Mouse (Mus musculus) gonadal fat pad, adult 2 months (tissue): ENCODE results near the gene Fubp1. TPM values are rescaled to one million over a fixed set of nuclear protein-coding genes. Genes with fewer than 3 reads are reported as not detected.

Experiments used
- DNase-seq: peaks from one replicate; pipeline ENCODE4 v3.0.0-alpha.2; 2012; ENCODE audit warnings: low read depth
- polyA plus RNA-seq: library from polyadenylated mRNA; depleted of rRNA; stranded (reverse); fragments of >200 nt; gene quantifications from 2 replicates; pipeline ENCODE4 v1.2.3, GENCODE M21; 2012; rRNA removed

The Fubp1 gene
- polyA plus RNA-seq, 1 experiment, result 63.5 TPM

- no peak for DNase-seq
Measured at GRCm38 (mm10) chr3:152276935-152277334, 66.7 kb downstream of the Fubp1 start.

DNA sequence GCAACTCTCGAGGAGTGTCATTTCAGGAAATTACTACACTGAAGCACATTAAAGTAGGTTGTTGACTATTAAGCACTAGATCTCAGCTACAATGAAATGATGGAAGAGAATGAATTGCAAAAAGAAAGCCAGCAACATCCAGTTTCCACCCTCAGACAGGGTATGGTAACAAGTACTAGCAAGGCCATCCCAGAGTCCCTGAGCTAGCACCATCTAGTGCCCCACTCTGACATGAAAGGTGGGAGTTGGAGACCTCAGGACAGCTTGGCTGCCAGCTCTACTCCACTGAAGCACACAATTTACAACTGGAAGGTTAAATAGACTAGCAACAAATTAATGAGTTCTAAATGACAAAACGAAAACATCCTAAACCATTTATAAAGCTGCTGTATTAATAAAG is 67.7 kb downstream of the Fubp1 start:
- DNase-seq, result no peak

- DNase-seq, result no peak
Measured at GRCm38 (mm10) chr3:152278431-152278830, 68.2 kb downstream of the Fubp1 start.

GRCm38 (mm10) chr3:152282126-152282525 is 71.9 kb downstream of the Fubp1 start:
- no peak for DNase-seq

DNA sequence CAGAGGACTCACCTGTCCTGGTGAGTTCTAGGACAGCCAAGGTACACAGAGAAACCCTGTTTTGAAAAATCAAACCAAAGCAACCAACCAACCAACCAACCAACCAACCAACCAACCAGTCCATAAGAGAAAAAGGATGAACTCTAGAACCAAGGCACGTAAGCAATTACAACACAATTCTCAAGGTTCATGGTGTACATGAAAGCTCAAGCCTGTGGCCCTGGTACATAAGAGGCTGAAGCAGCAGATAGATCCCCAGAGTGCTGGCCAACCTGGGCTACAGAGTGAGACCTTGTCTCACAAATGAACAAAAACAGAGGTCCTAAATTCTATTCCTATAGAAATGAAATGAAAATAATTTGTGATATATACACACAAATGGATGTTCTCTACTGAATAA is 74.1 kb downstream of the Fubp1 start:
- no peak for DNase-seq

DNA sequence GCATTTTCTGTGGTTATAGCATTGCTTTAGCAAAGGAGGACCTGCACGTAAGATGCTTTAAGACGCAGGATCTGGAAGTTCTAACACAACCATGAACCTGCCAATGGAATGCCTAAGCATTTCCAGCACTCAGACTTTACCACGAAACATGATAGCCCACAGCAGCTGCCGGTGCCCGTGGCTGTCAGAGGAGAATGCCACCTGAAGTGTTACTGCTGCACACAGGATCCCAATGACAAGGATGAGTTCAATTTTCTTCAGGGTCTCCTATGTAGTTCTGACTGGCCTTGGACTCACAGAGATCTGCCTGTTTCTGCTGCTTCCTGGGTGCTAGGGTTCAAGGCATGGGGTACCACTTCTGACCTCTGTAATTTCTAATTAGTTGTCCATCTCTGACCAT is 74.5 kb downstream of the Fubp1 start:
- no peak for DNase-seq

Other genes starting within 250 kb of the Fubp1 start
- 3.7 and 7.1 TPM in 2 replicates for gene Gipc2, start 44.2 kb upstream of the Fubp1 start, polyA plus RNA-seq
- 12.6 and 13.3 TPM in 2 replicates for gene Dnajb4, start 120 bp upstream of the Fubp1 start, polyA plus RNA-seq
- 0.47 and 0.84 TPM in 2 replicates for gene Nexn, start 55.9 kb downstream of the Fubp1 start, polyA plus RNA-seq
- 15.5 and 25.4 TPM in 2 replicates for gene Miga1, start 130.0 kb downstream of the Fubp1 start, polyA plus RNA-seq
- gene Usp33, start 136.1 kb downstream of the Fubp1 start, polyA plus RNA-seq, result 25.9 and 34.2 TPM in 2 replicates
- 23.4 and 29.8 TPM in 2 replicates for gene Zzz3, start 185.1 kb downstream of the Fubp1 start, polyA plus RNA-seq